Mouse (Mus musculus): ENCODE data around the gene Gpr63.
"Not testable (repeated sequence)": the region's sequence is repeated elsewhere in the genome, so short reads cannot be mapped to it uniquely, and the experiment has no call there.

The Gpr63 gene

GRCm38 (mm10) chr4:24966299-24966991, at the start of gene Gpr63:
Gene Gpr63 (plus strand): TSS chr4:24966407.
- no peak for DNase-seq (ENCODE audit: low spot score in 2 of 2)

DNA sequence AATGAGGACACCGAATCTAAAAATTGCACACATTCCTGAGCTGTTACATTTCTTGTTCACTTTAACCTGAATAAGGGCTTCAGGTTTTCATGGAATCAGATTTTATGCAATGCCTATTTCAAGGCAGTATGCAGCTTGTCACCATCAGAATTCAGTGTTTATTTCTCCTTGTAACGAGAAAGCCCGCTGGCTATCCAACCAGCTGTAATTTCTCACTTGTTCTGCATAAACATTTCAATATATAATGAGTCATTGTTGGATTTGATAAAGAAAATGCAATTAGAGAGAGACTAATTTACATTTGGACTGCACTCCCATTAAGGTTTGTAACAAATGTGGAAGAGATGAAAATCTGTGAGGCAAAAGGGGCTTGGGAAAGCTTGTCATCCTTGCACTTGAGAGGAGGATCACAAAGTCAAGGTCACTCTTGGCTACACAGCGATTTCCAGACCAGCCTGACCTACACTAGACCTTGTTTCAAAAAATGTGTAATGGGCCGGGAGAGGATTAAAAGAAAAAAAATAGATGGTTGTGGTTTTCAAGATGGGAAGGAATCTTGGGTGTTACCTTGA, 46.1 kb upstream of the Gpr63 start:
- no peak for DNase-seq (ENCODE audit: low spot score in 2 of 2)

DNA sequence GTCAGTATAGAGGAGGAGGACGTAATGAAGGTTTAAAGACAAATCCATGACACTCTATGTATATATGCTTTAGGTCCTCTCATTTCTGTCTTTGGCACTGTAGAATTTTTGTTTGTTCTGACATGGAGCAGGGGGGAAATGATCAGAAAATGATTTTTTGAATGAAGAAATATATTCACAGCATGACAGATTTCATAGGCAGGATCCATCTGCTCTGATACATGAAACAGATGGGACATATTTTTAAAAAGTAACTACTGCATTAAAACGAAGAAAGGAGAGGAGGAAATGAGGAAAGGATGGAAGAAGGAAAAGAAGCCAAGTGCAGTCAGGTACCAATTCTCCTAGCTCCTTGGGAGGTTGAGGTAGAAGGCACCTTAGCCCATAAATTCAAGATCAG, 41.5 kb upstream of the Gpr63 start:
- DNase-seq (ENCODE audit: low spot score in 2 of 2): no peak

- no peak for DNase-seq (ENCODE audit: low spot score in 2 of 2)
Measured at GRCm38 (mm10) chr4:24928260-24928780, 37.9 kb upstream of the Gpr63 start.

DNA sequence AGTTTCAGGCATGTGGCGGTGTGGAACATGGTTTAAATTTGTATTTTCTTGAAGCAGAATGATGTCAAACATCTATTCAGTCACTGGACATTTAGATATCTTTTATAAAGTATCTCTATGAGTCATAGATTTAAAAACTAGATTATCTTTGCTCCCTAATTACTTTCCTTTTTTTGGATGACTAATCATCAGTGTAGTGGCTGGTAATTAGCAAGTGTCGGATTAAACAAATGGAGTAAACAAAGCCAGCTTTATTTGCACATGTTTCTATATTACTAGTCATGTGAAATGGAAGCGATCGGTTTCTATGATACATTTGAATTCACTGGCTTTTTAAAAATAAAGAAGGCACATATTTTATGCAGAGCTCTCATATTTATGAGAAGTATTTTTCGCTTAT, 37.3 kb upstream of the Gpr63 start:
- no peak for DNase-seq (ENCODE audit: low spot score in 2 of 2)

DNA sequence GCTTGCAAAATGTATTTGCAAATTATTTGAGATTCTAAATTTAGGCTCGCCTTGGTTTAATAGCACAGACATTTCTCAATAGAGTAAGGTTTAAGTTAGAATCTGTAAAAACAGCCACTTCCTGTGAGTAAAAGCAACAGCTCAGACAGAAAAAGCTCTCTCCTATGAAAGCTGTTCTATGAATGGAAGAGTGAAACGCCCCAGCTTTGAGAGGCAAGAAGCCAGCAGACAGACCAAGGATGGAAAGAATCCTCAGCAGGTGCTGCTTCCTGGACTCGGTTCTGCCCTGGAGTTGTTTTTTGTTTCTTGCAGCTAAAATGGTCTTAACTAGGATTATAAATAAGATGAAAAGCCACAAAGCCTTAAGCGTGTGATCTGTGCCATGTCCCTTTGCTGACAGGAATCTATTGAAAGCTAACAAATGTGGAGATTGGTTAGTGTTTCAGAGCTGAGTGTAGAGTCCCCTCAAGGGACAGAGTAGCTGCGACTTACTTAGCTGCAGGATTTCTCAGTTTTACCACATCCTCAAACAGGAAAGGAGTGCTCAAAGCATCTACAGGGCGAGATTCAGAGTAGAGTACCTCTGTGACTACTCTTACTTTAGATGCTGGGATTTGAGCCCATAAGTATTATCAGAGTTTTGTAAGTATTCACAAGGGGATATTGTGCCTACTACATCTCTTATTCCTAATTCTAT, 23.3 kb upstream of the Gpr63 start:
- DNase-seq (ENCODE audit: low spot score in 2 of 2): no peak

- DNase-seq (ENCODE audit: low spot score in 2 of 2): no peak
Measured at GRCm38 (mm10) chr4:24965918-24966298, 299 bp upstream of the Gpr63 start.

- DNase-seq (ENCODE audit: low spot score in 2 of 2): no peak
Measured at GRCm38 (mm10) chr4:24967251-24967650, 1.0 kb downstream of the Gpr63 start.

- DNase-seq (ENCODE audit: low spot score in 2 of 2): no peak
Measured at GRCm38 (mm10) chr4:24978589-24978988, 12.4 kb downstream of the Gpr63 start.

DNA sequence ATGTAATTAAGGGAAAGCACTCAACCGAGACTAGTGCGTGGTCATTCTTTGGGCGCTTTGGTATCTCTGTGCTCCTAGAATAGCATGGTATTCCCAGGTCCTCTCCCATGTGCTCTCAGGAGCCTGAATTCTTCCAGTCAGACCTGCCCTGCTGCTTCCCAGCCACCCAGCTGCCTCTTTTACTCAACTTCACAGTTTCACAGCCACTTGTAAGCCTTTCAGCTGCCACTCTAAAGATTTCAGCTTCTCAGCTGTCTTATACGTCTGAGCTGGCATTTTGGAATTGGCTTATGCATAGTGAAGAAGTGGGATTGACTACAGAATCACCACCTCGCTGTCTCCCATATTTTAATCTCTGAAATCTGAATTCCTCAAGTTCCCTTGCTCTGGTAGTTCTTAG, 19.4 kb downstream of the Gpr63 start:
- no peak for DNase-seq (ENCODE audit: low spot score in 2 of 2)

GRCm38 (mm10) chr4:24991475-24991874, 25.3 kb downstream of the Gpr63 start:
- no peak for DNase-seq (ENCODE audit: low spot score in 2 of 2)

GRCm38 (mm10) chr4:25009328-25009727, 43.1 kb downstream of the Gpr63 start:
- not testable (repeated sequence) for DNase-seq (ENCODE audit: low spot score in 2 of 2)

- no peak for DNase-seq (ENCODE audit: low spot score in 2 of 2)
Measured at GRCm38 (mm10) chr4:25011780-25012179, 45.6 kb downstream of the Gpr63 start.

GRCm38 (mm10) chr4:25012726-25013125, 46.5 kb downstream of the Gpr63 start:
- no peak for DNase-seq (ENCODE audit: low spot score in 2 of 2)

DNA sequence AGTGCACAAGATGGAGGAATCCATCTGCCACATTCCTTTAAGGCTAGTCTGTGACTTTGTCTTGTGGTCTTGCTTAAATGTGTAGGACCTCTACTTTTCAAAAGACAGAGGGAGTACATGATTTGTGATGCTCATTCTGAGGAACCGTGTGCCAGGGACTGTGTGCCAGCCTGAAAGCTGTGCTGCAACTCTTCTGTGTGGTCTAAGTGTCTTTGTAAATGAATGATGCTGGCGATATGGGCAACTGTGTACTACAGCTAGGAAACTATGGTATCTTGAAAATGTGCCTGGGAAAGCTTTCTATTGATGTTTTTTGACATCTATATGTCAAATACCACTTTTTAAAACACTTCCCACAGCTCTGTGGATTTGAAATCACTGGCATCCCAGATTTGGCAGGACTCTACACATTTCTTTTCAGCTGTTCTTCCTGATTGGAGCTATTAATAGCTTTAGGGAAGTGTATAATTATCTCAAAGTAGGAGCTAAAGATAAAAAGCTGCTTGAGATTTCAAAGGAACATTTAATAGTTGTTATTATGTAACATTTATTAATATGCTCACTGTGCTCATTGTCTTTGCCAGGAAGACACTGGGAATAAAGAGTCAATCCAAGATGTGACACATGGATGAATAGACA, 48.9 kb downstream of the Gpr63 start:
- no peak for DNase-seq (ENCODE audit: low spot score in 2 of 2)

DNA sequence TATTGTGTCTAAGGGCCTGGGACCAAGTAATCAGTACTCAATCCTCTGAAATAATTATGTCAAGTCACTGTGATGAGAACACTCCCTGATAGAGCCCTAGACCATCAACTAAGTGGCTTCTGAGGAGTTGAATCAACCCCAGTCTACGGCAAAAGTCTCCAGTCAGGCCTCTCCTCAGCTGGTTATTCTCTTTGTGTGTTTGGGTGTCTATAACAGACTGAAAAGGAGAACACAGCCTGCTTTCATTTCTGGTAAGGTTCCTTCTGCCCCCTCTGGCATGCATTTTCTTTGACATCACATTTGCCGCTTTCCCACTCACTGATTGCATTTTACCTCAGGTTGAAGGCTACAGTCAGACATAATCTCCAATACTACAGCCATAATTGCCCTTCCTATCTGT, 62.0 kb downstream of the Gpr63 start:
- DNase-seq (ENCODE audit: low spot score in 2 of 2): no peak

DNA sequence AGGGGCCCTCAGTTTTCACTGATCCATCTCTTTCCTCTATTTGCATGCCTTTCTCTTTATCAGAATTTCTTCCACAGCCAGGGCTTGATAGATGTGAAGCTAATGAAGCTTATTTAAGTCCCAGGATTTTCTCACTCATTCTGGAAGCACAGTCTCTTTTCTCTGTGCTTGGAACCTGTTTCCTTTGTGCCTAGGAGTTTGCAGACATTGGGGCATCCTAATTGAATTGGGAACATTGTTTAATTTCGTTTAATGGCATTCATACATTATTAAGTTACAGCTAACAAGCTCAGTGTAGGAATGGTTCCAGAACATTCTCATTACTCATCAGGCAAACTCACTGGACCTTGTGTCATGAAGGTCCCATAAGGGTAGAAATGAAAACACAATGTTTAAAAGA, 62.5 kb downstream of the Gpr63 start:
- no peak for DNase-seq (ENCODE audit: low spot score in 2 of 2)

DNA sequence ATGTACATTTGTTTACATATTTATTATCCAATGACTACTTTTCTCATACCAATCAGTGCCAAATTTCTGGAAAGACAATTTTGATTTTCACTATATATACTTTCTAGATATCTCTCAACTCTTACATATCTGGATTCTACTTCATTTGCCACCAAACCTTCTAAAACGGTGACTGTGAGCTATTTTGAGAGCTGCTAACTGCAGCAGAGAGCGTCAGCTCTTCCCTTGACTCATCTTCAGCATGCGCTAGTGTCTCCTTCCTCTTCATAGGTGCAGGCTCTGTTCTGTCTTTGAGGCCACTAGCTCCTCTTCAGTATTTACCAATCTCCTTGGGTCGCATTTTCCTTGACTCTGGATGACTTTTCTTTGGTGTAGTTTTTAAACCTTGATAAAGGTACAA, 63.7 kb downstream of the Gpr63 start:
- no peak for DNase-seq (ENCODE audit: low spot score in 2 of 2)

- no peak for DNase-seq (ENCODE audit: low spot score in 2 of 2)
Measured at GRCm38 (mm10) chr4:25035158-25035791, 69.1 kb downstream of the Gpr63 start.

- no peak for DNase-seq (ENCODE audit: low spot score in 2 of 2)
Measured at GRCm38 (mm10) chr4:25035806-25036205, 69.6 kb downstream of the Gpr63 start.

DNA sequence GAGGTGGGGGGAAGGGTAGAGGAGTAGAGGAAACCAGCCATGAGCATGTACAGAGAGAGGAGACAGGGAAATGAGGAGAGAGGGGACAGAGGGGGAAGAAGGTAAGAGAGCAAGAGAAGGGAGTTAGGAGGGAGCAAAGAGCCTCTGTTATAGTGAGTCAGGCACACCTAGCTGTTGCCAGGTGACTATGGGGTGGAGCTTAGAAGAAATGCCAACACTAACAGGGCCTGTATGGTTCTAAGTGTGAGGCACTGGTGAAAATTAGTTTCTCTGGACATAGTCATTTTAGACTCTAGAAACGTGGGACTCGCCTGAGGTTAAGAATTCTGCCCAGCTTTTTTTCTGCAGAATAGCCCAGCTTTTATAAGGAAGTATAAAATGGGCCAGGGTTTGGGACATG, 71.1 kb downstream of the Gpr63 start:
- no peak for DNase-seq (ENCODE audit: low spot score in 2 of 2)

DNA sequence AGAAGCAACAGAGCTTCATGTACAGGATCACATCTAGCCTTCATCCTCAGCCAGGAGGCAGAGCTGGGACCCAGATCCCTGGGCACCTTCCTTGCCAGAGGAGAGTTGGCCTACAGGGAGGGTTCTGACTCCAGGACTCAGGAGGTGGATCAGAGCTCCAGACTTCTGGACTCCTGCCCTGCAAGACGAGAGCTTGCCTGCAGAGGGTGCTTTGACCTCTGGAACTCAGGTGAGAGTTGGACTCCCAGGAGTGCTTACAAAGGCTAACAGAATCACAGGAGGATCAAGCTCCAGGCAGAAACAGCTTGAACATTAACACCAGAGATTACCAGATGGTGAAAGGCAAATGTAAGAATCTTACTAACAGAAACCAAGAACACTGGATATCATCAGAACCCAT, 89.3 kb downstream of the Gpr63 start:
- DNase-seq (ENCODE audit: low spot score in 2 of 2): not testable (repeated sequence)

All from spleen, postnatal 36 days (tissue).